Mouse (Mus musculus) gastrocnemius, adult 18-20 months (tissue): ENCODE data around the gene Gm49391. TPM values are rescaled to one million over a fixed set of nuclear protein-coding genes. Genes with fewer than 3 reads are reported as not detected.
A peak's percentile ranks its signal among the peaks of the same experiment; 100 is the strongest.
"Not testable (repeated sequence)": the region's sequence is repeated elsewhere in the genome, so short reads cannot be mapped to it uniquely, and the experiment has no call there.

ENCODE experiments used
- DNase-seq: peaks from one replicate; pipeline ENCODE4 v3.0.0; 2021; ENCODE audit warnings: low spot score
- long read RNA-seq, 2 experiments: library from polyadenylated mRNA; stranded (forward); transcript quantifications; one replicate each; pipeline ENCODE4 v2.0.0; 2021
- total RNA-seq, 2 experiments: library from RNA; stranded (reverse); gene quantifications; 2 replicates each; pipeline ENCODE4 v1.2.3; 2021

Gene Gm49391
- 1 to 10 TPM in 1 of 2 experiments, not detected in 1; 1.0 TPM for total RNA-seq
- long read RNA-seq, experiment 1, partial matches to known transcripts: 0 of 1 reads
- long read RNA-seq, experiment 1, other reads (novel, unspliced or antisense): 1 of 1 reads
- long read RNA-seq, experiment 2: 0 reads

DNA sequence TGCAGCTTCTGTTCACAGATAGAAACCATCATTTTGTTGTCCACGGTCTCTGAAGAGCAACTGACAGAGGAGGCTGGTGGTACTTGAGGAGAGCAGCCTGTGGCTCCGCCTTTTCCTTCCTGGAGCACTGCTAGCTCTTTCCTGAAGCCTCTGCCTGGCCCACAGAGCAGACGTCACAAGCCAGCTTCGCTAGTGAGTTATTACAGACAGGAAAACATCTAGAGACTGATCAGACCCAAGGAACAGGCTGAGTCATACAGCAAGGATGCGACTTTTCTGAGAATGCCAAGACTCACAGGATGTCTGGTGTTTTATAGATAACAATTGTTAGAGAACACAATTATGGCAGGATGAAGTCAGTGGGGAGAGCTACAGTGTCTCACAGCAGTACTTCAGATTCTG, at the start of gene Gm49391, which contains the start of gene Ctla2a:
Gene Gm49391 (minus strand): TSS at position 72 of the 402 bp plus-strand sequence.
Gene Ctla2a (minus strand): TSS at position 126 of the 402 bp plus-strand sequence.
- DNase-seq: peak; percentile 8

DNA sequence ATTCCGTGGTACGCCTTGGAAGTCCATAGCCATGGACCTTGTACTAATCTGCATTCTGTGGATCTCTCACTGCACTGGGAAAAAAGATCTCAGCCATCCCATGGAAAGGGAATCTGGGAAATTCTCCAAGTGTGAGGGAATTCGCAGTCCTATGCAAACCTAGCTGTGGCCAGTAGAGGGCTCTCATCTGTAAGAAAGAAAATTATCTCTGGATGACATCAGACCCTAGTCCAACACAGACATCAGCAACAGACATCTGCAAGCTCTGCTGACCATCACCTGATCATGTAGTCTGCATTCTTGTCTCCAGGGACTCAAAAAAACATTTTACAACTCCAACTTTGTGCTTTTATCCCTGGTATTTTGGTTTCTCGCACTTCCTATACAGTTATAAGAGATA, 35.9 kb upstream of the Gm49391 start:
- DNase-seq: not testable (repeated sequence)

- DNase-seq: peak; percentile 7
Measured at GRCm38 (mm10) chr13:60963985-60964384, 27.6 kb upstream of the Gm49391 start.

DNA sequence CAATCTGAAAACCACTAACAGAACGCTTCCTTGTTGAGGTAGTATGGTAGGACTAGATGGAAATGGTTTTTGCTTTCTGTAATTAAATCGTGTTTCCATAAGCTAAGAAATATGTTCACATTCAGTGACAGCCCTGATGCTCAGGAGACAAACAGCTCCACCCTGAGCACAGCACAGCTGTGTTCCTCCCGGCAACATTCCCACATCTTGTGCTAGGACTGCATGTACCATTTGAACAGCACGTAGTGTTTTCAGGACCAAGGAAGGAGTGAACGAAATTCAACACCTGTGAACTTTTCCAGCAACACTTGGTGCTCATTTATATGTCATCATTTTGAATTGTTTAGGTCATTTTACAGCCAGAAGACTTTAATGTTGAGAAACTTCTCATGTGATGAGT, 25.3 kb upstream of the Gm49391 start:
- peak; percentile 34 for DNase-seq

DNA sequence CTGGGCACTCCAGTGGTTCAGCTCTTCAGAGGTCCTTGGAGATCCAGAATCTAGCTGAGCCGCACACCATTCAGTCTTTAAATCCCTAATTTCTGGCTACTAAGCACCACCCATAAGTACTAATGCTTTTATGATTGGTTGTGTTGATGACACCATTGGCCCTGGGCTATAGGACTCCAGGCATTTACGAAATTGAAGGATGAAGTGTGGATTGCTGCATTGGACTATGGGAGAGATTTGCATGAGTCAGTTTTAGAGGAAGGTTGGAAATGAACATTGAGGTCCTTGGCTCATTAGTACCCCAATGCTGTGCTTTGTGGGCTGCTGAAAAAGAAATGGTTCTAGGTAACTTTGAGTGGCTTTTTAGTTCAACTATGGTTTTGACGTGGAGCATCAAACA, 5.5 kb upstream of the Gm49391 start, which contains the start of gene Tpbpa:
Gene Tpbpa (minus strand): TSS at position 101 of the 400 bp plus-strand sequence.
- not testable (repeated sequence) for DNase-seq

DNA sequence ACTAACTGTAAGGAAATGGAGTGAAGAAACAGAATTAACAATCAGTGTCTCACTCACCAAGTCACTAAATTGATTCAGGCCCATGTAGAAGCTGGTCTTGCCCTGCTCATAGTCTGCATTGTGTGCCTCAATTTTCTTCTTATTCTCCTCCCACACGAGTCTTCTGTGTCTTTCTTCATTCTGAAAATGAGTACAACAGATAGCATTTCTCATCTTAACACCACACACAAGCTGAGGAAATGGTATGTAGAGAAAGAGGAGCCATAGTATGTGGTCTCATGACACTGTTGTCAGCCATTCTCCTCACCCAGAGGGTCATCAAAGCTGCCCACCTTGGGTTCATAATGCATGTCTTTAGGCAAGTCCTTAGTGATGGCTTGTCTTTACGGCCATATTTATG, 881 bp downstream of the Gm49391 start, which contains the start of gene Gm49393:
Gene Gm49393 (minus strand): TSS at position 101 of the 400 bp plus-strand sequence.
- DNase-seq: not testable (repeated sequence)

GRCm38 (mm10) chr13:60904780-60905179, 31.6 kb downstream of the Gm49391 start, which contains the start of gene Tpbpb:
Gene Tpbpb (minus strand): TSS chr13:60904880.
- DNase-seq: not testable (repeated sequence)

- DNase-seq: peak; percentile 40
Measured at GRCm38 (mm10) chr13:60897328-60897727, 39.0 kb downstream of the Gm49391 start, which contains the start of gene Ctla2b. Gene Ctla2b (minus strand): TSS chr13:60897447.

DNA sequence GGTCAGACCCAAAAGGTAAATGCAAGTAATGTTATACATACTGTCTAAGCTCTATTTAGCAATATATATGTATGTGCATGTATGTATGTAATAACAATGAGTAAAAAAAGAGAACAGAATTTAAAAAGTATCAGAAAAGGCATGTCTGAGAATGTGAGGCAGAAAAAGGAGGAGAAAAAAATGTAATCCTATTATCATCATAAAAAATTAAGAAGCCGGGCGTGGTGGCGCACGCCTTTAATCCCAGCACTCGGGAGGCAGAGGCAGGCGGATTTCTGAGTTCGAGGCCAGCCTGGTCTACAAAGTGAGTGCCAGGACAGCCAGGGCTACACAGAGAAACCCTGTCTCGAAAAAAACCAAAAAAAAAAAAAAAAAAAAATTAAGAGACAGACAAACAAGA, 39.6 kb downstream of the Gm49391 start, which contains the start of gene Gm49392:
Gene Gm49392 (minus strand): TSS at position 101 of the 400 bp plus-strand sequence.
- DNase-seq: not testable (repeated sequence)

GRCm38 (mm10) chr13:60895406-60896160, 40.8 kb downstream of the Gm49391 start:
- DNase-seq: no peak

DNA sequence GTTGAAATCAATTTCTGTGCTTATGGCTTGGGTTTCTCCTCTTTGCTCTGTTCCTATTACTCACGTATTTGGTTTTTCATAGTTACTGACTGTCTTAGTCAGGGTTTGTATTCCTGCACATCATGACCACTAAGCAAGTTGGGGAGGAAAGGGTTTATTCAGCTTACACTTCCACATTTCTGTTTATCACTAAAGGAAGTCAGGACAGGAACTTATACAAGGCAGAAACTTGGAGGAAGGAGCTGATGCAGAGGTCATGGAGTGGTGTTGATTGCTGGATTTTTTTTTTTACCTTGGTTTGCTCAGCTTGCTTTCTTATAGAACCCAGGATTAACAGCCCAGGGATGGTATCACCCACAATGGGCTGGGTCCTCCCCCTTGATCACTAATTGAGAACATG, 44.1 kb downstream of the Gm49391 start:
- no peak for DNase-seq

DNA sequence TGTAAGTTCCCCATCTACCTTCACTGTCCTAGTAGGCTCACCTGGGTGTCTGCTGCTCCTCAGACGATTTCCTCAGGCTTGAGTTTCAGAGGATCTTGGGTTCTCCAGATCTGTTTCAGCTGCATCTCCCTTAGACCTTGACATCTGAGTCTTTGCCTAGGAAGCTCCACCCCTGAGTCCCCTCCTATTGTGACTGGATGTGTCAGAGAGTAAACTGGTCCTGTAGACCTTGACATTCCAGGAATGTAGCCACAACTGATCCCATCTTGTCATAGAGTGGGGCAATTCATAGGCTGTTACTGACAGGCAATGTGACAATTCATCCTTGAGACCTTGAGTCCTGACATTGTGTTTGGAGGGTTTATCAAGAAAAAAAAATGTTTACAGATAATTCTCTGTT, 72.1 kb downstream of the Gm49391 start, which contains the start of gene 4930486L24Rik:
Gene 4930486L24Rik (minus strand): TSS at position 195 of the 400 bp plus-strand sequence.
- no peak for DNase-seq

- no peak for DNase-seq
Measured at GRCm38 (mm10) chr13:60848241-60849120, 87.9 kb downstream of the Gm49391 start.

Other genes starting within 250 kb of the Gm49391 start
- not detected for gene BC051665, start 150.2 kb downstream of the Gm49391 start, total RNA-seq
- gene Ctsll3, start 133.7 kb downstream of the Gm49391 start, total RNA-seq: not detected
- gene 4930486L24Rik, start 72.1 kb downstream of the Gm49391 start, total RNA-seq: not detected
- gene Gm49392, start 39.7 kb downstream of the Gm49391 start, total RNA-seq: 1 to 10 TPM in 1 of 2 experiments, under 1 TPM in 1; 0.48 to 1.0 TPM
- 1 to 10 TPM; 2.7 to 3.1 TPM for gene Ctla2b, start 39.1 kb downstream of the Gm49391 start, total RNA-seq
- not detected for gene Tpbpb, start 31.7 kb downstream of the Gm49391 start, total RNA-seq
- gene Gm49393, start 981 bp downstream of the Gm49391 start, total RNA-seq: not detected
- gene Ctla2a, start 54 bp upstream of the Gm49391 start, total RNA-seq: 10 to 100 TPM; 18.2 to 24.3 TPM
- not detected for gene Tpbpa, start 5.4 kb upstream of the Gm49391 start, total RNA-seq
- gene Ctsj, start 69.4 kb upstream of the Gm49391 start, total RNA-seq: not detected
- gene Ctsq, start 104.1 kb upstream of the Gm49391 start, total RNA-seq: not detected
- gene Ctsr, start 227.7 kb upstream of the Gm49391 start, total RNA-seq: not detected